Mouse (Mus musculus): ENCODE data around the gene Plk1. TPM values are rescaled to one million over a fixed set of nuclear protein-coding genes. Genes with fewer than 3 reads are reported as not detected.

Plk1 gene
- polyA plus RNA-seq (2015; fragmentation: Illumina TruSeq; extraction: RNeasy Lipid Tissue Mini Kit (QIAGEN cat#74804); ENCODE audit: low read depth, low replicate concordance), result 0.54 TPM

GRCm38 (mm10) chr7:122158915-122159902, at the start of gene Plk1:
TSS of gene Plk1 (plus strand) at chr7:122159439.

GRCm38 (mm10) chr7:122132497-122133337, 26.5 kb upstream of the Plk1 start, which contains the start of the genes Palb2 and Dctn5:
TSS of gene Palb2 (minus strand) at chr7:122132985.
TSS of gene Dctn5 (plus strand) at chr7:122133041.

GRCm38 (mm10) chr7:122186043-122186442, 26.8 kb downstream of the Plk1 start, which contains the start of gene Ern2:
TSS of gene Ern2 (minus strand) at chr7:122186207.

GRCm38 (mm10) chr7:122219315-122219801, 60.1 kb downstream of the Plk1 start, which contains the start of gene Chp2:
TSS of gene Chp2 (plus strand) at chr7:122219496.

Other genes starting within 250 kb of the Plk1 start
- 30.6 TPM for gene Cog7, start 177.7 kb upstream of the Plk1 start, polyA plus RNA-seq (2015; fragmentation: Illumina TruSeq; extraction: RNeasy Lipid Tissue Mini Kit (QIAGEN cat#74804); ENCODE audit: low read depth, low replicate concordance)
- gene Gga2, start 138.2 kb upstream of the Plk1 start, polyA plus RNA-seq (2015; fragmentation: Illumina TruSeq; extraction: RNeasy Lipid Tissue Mini Kit (QIAGEN cat#74804); ENCODE audit: low read depth, low replicate concordance), result 22.3 TPM
- gene Ubfd1, start 92.3 kb upstream of the Plk1 start, polyA plus RNA-seq (2015; fragmentation: Illumina TruSeq; extraction: RNeasy Lipid Tissue Mini Kit (QIAGEN cat#74804); ENCODE audit: low read depth, low replicate concordance), result 31.3 TPM
- gene Ears2, start 92.2 kb upstream of the Plk1 start, polyA plus RNA-seq (2015; fragmentation: Illumina TruSeq; extraction: RNeasy Lipid Tissue Mini Kit (QIAGEN cat#74804); ENCODE audit: low read depth, low replicate concordance), result 5.2 TPM
- 483 TPM for gene Ndufab1, start 57.6 kb upstream of the Plk1 start, polyA plus RNA-seq (2015; fragmentation: Illumina TruSeq; extraction: RNeasy Lipid Tissue Mini Kit (QIAGEN cat#74804); ENCODE audit: low read depth, low replicate concordance)
- 1.7 TPM for gene Palb2, start 26.5 kb upstream of the Plk1 start, polyA plus RNA-seq (2015; fragmentation: Illumina TruSeq; extraction: RNeasy Lipid Tissue Mini Kit (QIAGEN cat#74804); ENCODE audit: low read depth, low replicate concordance)
- 141 TPM for gene Dctn5, start 26.4 kb upstream of the Plk1 start, polyA plus RNA-seq (2015; fragmentation: Illumina TruSeq; extraction: RNeasy Lipid Tissue Mini Kit (QIAGEN cat#74804); ENCODE audit: low read depth, low replicate concordance)
- 0.15 TPM for gene Ern2, start 26.8 kb downstream of the Plk1 start, polyA plus RNA-seq (2015; fragmentation: Illumina TruSeq; extraction: RNeasy Lipid Tissue Mini Kit (QIAGEN cat#74804); ENCODE audit: low read depth, low replicate concordance)
- gene Chp2, start 60.1 kb downstream of the Plk1 start, polyA plus RNA-seq (2015; fragmentation: Illumina TruSeq; extraction: RNeasy Lipid Tissue Mini Kit (QIAGEN cat#74804); ENCODE audit: low read depth, low replicate concordance), result 3.5 TPM
- gene Prkcb, start 129.3 kb downstream of the Plk1 start, polyA plus RNA-seq (2015; fragmentation: Illumina TruSeq; extraction: RNeasy Lipid Tissue Mini Kit (QIAGEN cat#74804); ENCODE audit: low read depth, low replicate concordance), result 650 TPM